Mouse (Mus musculus): Measurements from ENCODE around the gene Syna.
A peak's percentile ranks its signal among the peaks of the same experiment; 100 is the strongest.

Syna gene

DNA sequence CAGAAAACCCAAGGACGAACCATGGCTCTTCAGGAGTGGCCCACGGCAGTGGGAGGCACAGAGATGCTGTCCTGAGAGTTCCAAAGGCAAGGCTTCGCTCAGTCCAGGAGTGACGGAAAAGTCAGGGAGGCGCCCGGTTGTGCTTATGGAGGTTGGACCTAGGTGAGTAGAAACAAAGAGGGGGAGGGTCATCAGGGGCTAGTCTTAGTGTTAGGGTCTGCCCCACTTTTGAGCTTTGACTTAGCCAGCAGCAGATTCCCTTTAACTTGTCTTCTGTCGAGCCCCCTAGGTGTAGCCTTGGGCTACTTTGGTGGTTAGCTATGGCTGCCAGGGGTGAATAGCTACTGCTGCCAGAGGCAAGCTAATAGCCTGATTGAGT lies at the start of gene Syna:
Gene Syna (minus strand): TSS at position 101 of the 379 bp plus-strand sequence.
- DNase-seq (ENCODE audit: low read depth), result no peak

- DNase-seq (ENCODE audit: low read depth), result peak; percentile 45
Measured at GRCm38 (mm10) chr5:134607121-134607520, 47.1 kb upstream of the Syna start.

GRCm38 (mm10) chr5:134606314-134606713 lies 46.3 kb upstream of the Syna start:
- DNase-seq (ENCODE audit: low read depth), result no peak

GRCm38 (mm10) chr5:134604376-134604775 lies 44.4 kb upstream of the Syna start:
- no peak for DNase-seq (ENCODE audit: low read depth)

DNA sequence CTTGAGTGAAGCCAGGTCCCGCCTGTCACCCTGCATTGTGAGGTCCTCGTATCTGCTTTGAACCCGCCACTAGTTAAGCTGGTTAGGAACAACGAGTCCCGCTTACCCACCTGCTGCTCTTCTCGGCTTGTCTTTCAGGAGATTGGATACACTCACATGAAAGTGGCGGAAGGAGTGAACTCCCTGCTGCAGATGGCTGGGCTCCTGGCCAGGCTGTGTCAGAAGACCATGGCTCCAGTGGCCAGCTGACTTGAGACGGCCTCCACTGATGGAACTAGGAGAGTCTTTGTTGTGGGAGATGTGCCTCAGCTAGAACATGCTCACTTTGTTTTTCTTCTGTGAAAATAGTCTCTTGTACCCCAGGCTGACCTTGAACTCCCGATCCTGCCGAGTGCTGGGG lies 37.7 kb upstream of the Syna start:
- no peak for DNase-seq (ENCODE audit: low read depth)

DNA sequence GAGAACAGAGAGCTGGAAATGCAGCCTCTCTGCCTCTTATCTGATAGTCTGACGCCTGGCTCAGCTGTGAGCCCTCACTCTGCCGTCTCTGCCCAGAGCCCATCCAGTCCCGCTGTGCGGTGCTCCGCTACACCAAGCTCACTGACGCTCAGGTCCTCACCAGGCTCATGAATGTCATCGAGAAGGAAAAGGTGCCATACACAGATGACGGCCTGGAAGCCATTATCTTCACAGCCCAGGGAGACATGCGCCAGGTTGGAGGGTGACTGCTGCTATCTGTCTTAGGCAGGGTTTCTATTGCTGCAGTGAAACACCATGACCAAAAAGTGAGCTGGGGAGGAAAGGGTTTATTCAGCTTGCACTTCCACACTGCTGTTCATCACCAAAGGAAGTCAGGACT lies 33.1 kb upstream of the Syna start:
- no peak for DNase-seq (ENCODE audit: low read depth)

- DNase-seq (ENCODE audit: low read depth), result no peak
Measured at GRCm38 (mm10) chr5:134592026-134592581, 32.1 kb upstream of the Syna start.

DNA sequence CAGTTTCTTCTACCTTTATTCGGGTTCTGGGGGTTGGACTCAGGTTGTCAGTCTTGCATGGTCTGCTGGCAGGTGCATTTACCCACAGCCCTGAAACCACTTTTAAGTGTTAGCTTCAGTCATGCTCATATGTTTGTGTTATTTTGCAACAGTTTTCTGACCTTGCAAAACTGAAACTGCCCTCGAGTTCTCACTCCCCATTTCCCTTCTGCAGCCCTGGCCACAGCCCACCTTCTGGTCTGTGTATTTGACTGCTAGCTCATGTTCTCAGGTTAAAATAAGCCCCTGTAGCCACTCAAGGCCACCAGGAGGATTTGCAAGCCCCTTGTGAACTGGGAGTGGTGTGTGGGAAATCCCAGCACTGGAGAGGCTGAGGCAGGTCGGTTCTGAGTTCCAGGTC lies 29.9 kb upstream of the Syna start:
- no peak for DNase-seq (ENCODE audit: low read depth)

- DNase-seq (ENCODE audit: low read depth), result no peak
Measured at GRCm38 (mm10) chr5:134584798-134585197, 24.8 kb upstream of the Syna start.

GRCm38 (mm10) chr5:134583884-134584213 lies 23.9 kb upstream of the Syna start:
- no peak for DNase-seq (ENCODE audit: low read depth)

GRCm38 (mm10) chr5:134583006-134583883 lies 23.3 kb upstream of the Syna start:
- no peak for DNase-seq (ENCODE audit: low read depth)

GRCm38 (mm10) chr5:134582221-134582907 lies 22.4 kb upstream of the Syna start:
- peak; percentile 93 for DNase-seq (ENCODE audit: low read depth)

DNA sequence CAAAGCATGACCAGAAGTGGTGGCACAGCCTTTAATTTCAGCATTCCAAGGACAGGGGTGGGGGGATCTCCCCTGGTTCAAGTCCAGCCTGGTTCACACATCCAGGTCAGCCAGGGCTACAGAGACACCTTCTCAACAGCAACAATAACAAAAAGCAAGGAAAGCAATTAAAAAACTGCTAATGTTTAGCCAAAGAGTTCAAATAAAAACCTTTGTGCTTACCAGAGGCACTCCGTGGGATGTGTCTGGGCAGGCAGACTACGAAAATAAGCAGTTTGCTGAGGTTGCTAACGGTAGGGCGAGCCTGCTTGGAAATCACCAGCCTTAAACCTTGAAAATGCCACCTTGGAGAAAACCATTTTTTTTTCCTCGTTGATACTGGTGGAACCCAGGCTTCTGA lies 21.2 kb upstream of the Syna start, which contains the start of gene Rfc2:
Gene Rfc2 (plus strand): TSS at position 221 of the 400 bp plus-strand sequence.
- DNase-seq (ENCODE audit: low read depth), result no peak

GRCm38 (mm10) chr5:134579135-134579534 lies 19.2 kb upstream of the Syna start:
- DNase-seq (ENCODE audit: low read depth), result no peak

GRCm38 (mm10) chr5:134577534-134577933 lies 17.6 kb upstream of the Syna start:
- DNase-seq (ENCODE audit: low read depth), result no peak

DNA sequence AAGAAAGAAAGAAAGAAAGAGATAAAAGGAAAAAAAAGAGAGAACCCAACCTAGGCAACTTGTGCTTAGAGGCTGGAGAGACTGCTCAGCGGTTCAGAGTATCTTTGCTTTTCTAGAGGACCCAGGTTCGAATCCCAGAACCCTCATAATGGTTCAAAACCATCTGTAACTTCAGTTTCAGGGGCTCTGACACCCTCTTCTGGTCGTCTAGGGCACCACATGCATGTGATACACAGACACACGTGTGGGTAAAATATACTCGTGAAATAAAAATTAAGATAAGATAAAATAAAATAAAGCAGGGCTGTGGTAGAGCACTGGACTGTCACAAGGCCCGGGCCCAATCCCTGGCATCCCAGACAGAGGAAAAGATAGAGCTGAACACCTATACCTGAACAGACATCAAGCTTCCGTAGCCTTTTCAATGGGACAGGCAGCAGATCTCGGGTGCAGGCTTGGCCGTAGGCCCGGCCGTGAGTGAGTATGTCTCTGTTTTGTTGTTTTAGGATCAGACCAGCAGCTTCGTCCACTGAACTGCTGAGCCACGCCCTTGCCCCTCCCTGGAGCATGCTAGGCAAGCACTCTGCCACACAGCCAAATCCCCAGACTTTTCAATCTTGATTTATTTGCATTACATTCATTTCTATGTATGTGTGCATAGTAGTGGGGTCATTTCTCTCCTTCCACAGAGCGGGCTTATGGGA lies 16.7 kb upstream of the Syna start:
- no peak for DNase-seq (ENCODE audit: low read depth)

DNA sequence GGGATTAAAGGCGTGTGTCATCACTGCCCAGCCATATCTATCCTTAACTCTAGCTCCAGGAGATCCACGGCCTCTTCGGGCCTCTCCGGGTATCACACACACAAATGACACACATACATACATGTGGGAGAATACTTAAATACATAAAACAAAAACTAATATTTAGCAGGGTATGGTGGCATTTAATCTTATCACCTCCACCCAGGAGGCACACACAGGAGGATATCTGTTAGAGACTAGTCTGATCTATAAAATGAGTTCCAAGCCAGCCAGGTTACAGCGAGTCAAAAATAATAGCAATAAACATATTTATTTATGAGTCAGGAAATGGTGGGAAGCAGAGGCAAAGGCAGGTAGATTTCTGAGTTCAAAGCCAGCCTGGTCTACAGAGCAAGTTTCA lies 15.9 kb upstream of the Syna start:
- no peak for DNase-seq (ENCODE audit: low read depth)

- no peak for DNase-seq (ENCODE audit: low read depth)
Measured at GRCm38 (mm10) chr5:134572508-134573214, 12.7 kb upstream of the Syna start.

- DNase-seq (ENCODE audit: low read depth), result no peak
Measured at GRCm38 (mm10) chr5:134571730-134572507, 11.9 kb upstream of the Syna start.

DNA sequence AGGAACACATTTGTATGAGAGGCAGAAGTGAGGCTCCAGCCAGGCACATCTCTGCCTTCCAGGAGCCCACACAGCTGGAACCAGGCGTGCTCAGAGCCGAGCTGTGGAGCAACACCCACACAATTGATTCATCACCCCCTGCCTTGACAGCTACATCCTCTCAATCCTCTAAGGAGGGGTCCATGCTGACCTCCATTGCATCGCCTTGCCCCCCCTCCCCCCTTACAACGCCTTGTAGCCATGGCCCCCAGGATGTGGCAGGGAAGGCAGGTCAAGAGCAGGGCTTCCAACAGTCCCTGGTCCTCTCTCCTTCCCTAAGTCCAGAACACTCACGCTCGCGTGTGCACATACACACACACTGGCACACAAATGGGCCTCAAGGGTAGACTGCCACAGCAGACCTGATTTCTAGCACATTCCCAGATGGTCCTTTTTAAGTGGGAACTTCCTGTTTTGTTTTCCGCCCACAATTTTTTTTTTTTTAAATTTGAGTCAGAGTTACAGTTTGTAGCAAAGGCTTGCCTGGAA lies 9.1 kb upstream of the Syna start:
- no peak for DNase-seq (ENCODE audit: low read depth)

DNA sequence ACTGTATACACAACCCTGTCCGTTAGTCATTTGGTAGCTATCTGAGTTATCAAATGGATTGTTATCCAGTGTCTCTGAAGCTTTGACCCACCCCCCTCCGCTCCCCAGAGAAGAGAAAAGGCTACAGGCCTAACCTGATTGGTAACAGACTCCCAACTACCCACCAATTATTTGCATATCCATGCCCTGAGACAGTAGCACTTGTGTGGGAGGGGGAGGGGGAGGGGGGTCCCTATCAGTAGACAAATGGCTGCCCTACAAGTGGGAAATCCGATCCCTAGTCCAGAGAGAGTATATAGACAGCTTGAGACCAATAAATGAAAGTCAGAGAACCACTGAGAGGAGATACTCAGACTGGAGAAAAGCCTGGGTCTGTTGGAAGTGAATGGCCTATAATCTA lies 8.1 kb upstream of the Syna start:
- DNase-seq (ENCODE audit: low read depth), result no peak
